ENCODE assay signal across 13 mouse cellular contexts in genomic region chr5:122164011-122164410, GRCm38 (mm10). TPM values are rescaled to one million over a fixed set of nuclear protein-coding genes. Genes with fewer than 3 reads are reported as not detected.
DNase-seq lines count a peak whose midpoint lies in the region; ATAC-seq and TF ChIP-seq lines count a peak whose summit lies in the region.
"Had no signal": no experiment of that assay in that cellular context is flagged by ENCODE, and none has a peak within 500 bp of the region (broad histone marks: within the 10 kb centered on the region; RNA-seq: fewer than 3 reads in every experiment).

No protein-coding gene starts in this region.

- no peaks in the 10 kb centered on the region for H3K9me3 ChIP-seq in limb, embryonic 12.5 days
- no peaks in the 10 kb centered on the region for H3K9me3 ChIP-seq in limb, embryonic 10.5 days (replicated peaks)
- no peaks in the 10 kb centered on the region for H3K9me3 ChIP-seq in embryonic facial prominence, embryonic 14.5 days (ENCODE audit: control insufficient read depth, low read length)
- no peaks in the 10 kb centered on the region for H3K9me3 ChIP-seq in liver, postnatal 0 days (ENCODE audit: low read length)

- no peak for DNase-seq in gastrocnemius, adult 2 months
- no peak for DNase-seq in gastrocnemius, postnatal 14 days
- DNase-seq in limb, embryonic 10.5 days (ENCODE audit: low spot score): no peak
- DNase-seq in embryonic facial prominence, embryonic 14.5 days (ENCODE audit: low spot score): no peak
- no peak for DNase-seq in liver, postnatal 0 days
- no peak for DNase-seq in adrenal gland, adult 18-20 months (ENCODE audit: low spot score in 2 of 2)
- no peak for DNase-seq in kidney, adult 9 months
- DNase-seq: embryo, embryonic 11 days; heart, postnatal 4 days; kidney, postnatal 14 days; lung, postnatal 14 days had no signal

- H3K27me3 ChIP-seq in limb, embryonic 12.5 days: no peaks in the 10 kb centered on the region
- H3K27me3 ChIP-seq in limb, embryonic 10.5 days (ENCODE audit: low read depth, poor library complexity, severe bottlenecking): no peaks in the 10 kb centered on the region
- H3K27me3 ChIP-seq in embryonic facial prominence, embryonic 14.5 days (replicated peaks; ENCODE audit: control insufficient read depth, insufficient read depth, low read length): no peaks in the 10 kb centered on the region
- no peaks in the 10 kb centered on the region for H3K27me3 ChIP-seq in liver, postnatal 0 days (ENCODE audit: insufficient read depth, low read length)

- TF ChIP-seq CTCF in gastrocnemius, adult 2 months (IDR thresholded peaks at IDR 0.05): no peak
- no peak for TF ChIP-seq CTCF in liver, postnatal 0 days (IDR thresholded peaks at IDR 0.05; ENCODE audit: low read depth)

- H3K4me2 ChIP-seq in limb, embryonic 12.5 days: no peak overlapping the region
- no peak overlapping the region for H3K4me2 ChIP-seq in embryonic facial prominence, embryonic 14.5 days (ENCODE audit: low read depth, low read length)
- no peak overlapping the region for H3K4me2 ChIP-seq in liver, postnatal 0 days (ENCODE audit: low read depth, low read length)

- 67% methylated on average over 3 of the region's 3 CpGs for WGBS in limb, embryonic 12.5 days
- WGBS in limb, embryonic 10.5 days: 89% methylated on average over 3 of the region's 3 CpGs
- 76% methylated on average over 3 of the region's 3 CpGs for WGBS in embryonic facial prominence, embryonic 14.5 days
- WGBS in liver, postnatal 0 days (ENCODE audit: insufficient replicate concordance): 64% methylated on average over 3 of the region's 3 CpGs

- intact Hi-C loops in gastrocnemius, adult 2 months (cut with DNase I): no loop called here
- intact Hi-C loops in gastrocnemius, postnatal 14 days (cut with DNase I; ENCODE audit: low total_unique reads): no loop called here

- peaks cover 90% of the 10 kb centered on the region for H3K36me3 ChIP-seq in limb, embryonic 12.5 days
- peaks cover 99% of the 10 kb centered on the region for H3K36me3 ChIP-seq in limb, embryonic 10.5 days
- H3K36me3 ChIP-seq in embryonic facial prominence, embryonic 14.5 days (ENCODE audit: control insufficient read depth, insufficient read depth, low read length): peaks cover 83% of the 10 kb centered on the region
- peaks cover 82% of the 10 kb centered on the region for H3K36me3 ChIP-seq in liver, postnatal 0 days (replicated peaks; ENCODE audit: insufficient read depth, low read length)

- ATAC-seq in limb, embryonic 12.5 days (ENCODE audit: insufficient number of reproducible peaks, insufficient read depth, low FRiP score, low TSS enrichment, low read depth): no peak
- ATAC-seq in embryonic facial prominence, embryonic 14.5 days (ENCODE audit: low read depth): no peak
- no peak for ATAC-seq in liver, postnatal 0 days

- peak overlapping the region; percentile 47 for H3K4me3 ChIP-seq in gastrocnemius, adult 2 months
- H3K4me3 ChIP-seq in limb, embryonic 12.5 days (replicated peaks): no peak overlapping the region
- no peak overlapping the region for H3K4me3 ChIP-seq in limb, embryonic 10.5 days
- no peak overlapping the region for H3K4me3 ChIP-seq in embryonic facial prominence, embryonic 14.5 days (ENCODE audit: low read depth, low read length)
- no peak overlapping the region for H3K4me3 ChIP-seq in liver, postnatal 0 days (ENCODE audit: low read depth, low read length)

- 0 out of 2 replicates have a peak overlapping the region, but pooled peaks have one; percentile 13 for H3K9ac ChIP-seq in limb, embryonic 12.5 days (replicated peaks)
- peak overlapping the region; percentile 40 for H3K9ac ChIP-seq in embryonic facial prominence, embryonic 14.5 days (ENCODE audit: low read depth, low read length)
- peak overlapping the region; percentile 51 for H3K9ac ChIP-seq in liver, postnatal 0 days (replicated peaks)

- TF ChIP-seq EP300 in liver, postnatal 0 days (IDR thresholded peaks at IDR 0.05; ENCODE audit: low read depth): no peak

- H3K4me1 ChIP-seq in limb, embryonic 12.5 days (replicated peaks): peaks cover 66% of the 10 kb centered on the region
- peaks cover 69% of the 10 kb centered on the region for H3K4me1 ChIP-seq in limb, embryonic 10.5 days
- peaks cover 57% of the 10 kb centered on the region for H3K4me1 ChIP-seq in embryonic facial prominence, embryonic 14.5 days (ENCODE audit: control insufficient read depth, insufficient read depth, low read length)
- peaks cover 46% of the 10 kb centered on the region for H3K4me1 ChIP-seq in liver, postnatal 0 days (ENCODE audit: insufficient read depth)

- peak overlapping the region; percentile 89 for H3K27ac ChIP-seq in gastrocnemius, adult 2 months
- no peak overlapping the region for H3K27ac ChIP-seq in limb, embryonic 12.5 days
- H3K27ac ChIP-seq in limb, embryonic 10.5 days: no peak overlapping the region
- no peak overlapping the region for H3K27ac ChIP-seq in embryonic facial prominence, embryonic 14.5 days (replicated peaks; ENCODE audit: low read depth, low read length)
- 0 out of 2 replicates have a peak overlapping the region, but pooled peaks have one; percentile 29 for H3K27ac ChIP-seq in liver, postnatal 0 days (ENCODE audit: low read depth)

RNA-seq across cellular contexts. Expression of gene Ppp1cc, which starts 5.9 kb away (rescaled TPM):
- 100 to 1,000 TPM; 154 to 155 TPM for total RNA-seq in gastrocnemius, adult 2 months (2021)
- 100 to 1,000 TPM; 110 TPM for total RNA-seq in gastrocnemius, postnatal 14 days (2021)
- polyA plus RNA-seq in limb, embryonic 12.5 days (2016; fragmentation: Nextera tagmentation; extraction: Ambion mirVana): 300 and 320 TPM in 2 replicates
- 373 and 383 TPM in 2 replicates for polyA plus RNA-seq in limb, embryonic 10.5 days (2016; fragmentation: Nextera tagmentation; extraction: Ambion mirVana)
- polyA plus RNA-seq in embryonic facial prominence, embryonic 14.5 days (2014; fragmentation: Nextera tagmentation; extraction: Ambion mirVana): 222 and 231 TPM in 2 replicates
- 97.7 and 97.9 TPM in 2 replicates for polyA plus RNA-seq in liver, postnatal 0 days (2015; fragmentation: Nextera tagmentation; extraction: Ambion mirVana)
- 100 to 1,000 TPM; 142 to 147 TPM for total RNA-seq in adrenal gland, adult 18-20 months (2021)

RNA-seq across cellular contexts. Expression of gene Ccdc63, which starts 23.4 kb away (rescaled TPM):
- total RNA-seq in gastrocnemius, adult 2 months (2021): not detected
- not detected for total RNA-seq in gastrocnemius, postnatal 14 days (2021)
- polyA plus RNA-seq in limb, embryonic 12.5 days (2016; fragmentation: Nextera tagmentation; extraction: Ambion mirVana): 0.20 TPM in 1 of 2 replicates, not detected in the other
- polyA plus RNA-seq in limb, embryonic 10.5 days (2016; fragmentation: Nextera tagmentation; extraction: Ambion mirVana): not detected in 2 replicates
- 0.43 TPM in 1 of 2 replicates, not detected in the other for polyA plus RNA-seq in embryonic facial prominence, embryonic 14.5 days (2014; fragmentation: Nextera tagmentation; extraction: Ambion mirVana)
- 0.13 and 0.18 TPM in 2 replicates for polyA plus RNA-seq in liver, postnatal 0 days (2015; fragmentation: Nextera tagmentation; extraction: Ambion mirVana)
- total RNA-seq in adrenal gland, adult 18-20 months (2021): under 1 TPM in 1 of 2 experiments, not detected in 1; 0.13 TPM
- polyA plus RNA-seq: neural tube, embryonic 11.5 days had no signal

RNA-seq across cellular contexts. Expression of gene Hvcn1, which starts 42.6 kb away (rescaled TPM):
- total RNA-seq in gastrocnemius, adult 2 months (2021): under 1 TPM; 0.28 to 0.61 TPM
- 1 to 10 TPM; 1.6 to 2.0 TPM for total RNA-seq in gastrocnemius, postnatal 14 days (2021)
- polyA plus RNA-seq in limb, embryonic 12.5 days (2016; fragmentation: Nextera tagmentation; extraction: Ambion mirVana): 7.8 and 9.5 TPM in 2 replicates
- polyA plus RNA-seq in limb, embryonic 10.5 days (2016; fragmentation: Nextera tagmentation; extraction: Ambion mirVana): 9.6 and 11.8 TPM in 2 replicates
- 7.9 and 12.3 TPM in 2 replicates for polyA plus RNA-seq in embryonic facial prominence, embryonic 14.5 days (2014; fragmentation: Nextera tagmentation; extraction: Ambion mirVana)
- polyA plus RNA-seq in liver, postnatal 0 days (2015; fragmentation: Nextera tagmentation; extraction: Ambion mirVana): 7.0 and 7.3 TPM in 2 replicates
- 1 to 10 TPM; 1.8 to 8.5 TPM for total RNA-seq in adrenal gland, adult 18-20 months (2021)

Comparison
In these comparisons a context has a peak if more than half of its experiments do, and no peak if none do; other contexts are left out.
1. H3K27ac ChIP-seq: peak in gastrocnemius, adult 2 months (single experiment) and liver, postnatal 0 days (single experiment); none in limb, embryonic 12.5 days (single experiment), limb, embryonic 10.5 days (single experiment) and embryonic facial prominence, embryonic 14.5 days (single experiment).
2. Peak in every context shown above with its lines, with median percentiles within 50 percentile points of each other: H3K9ac ChIP-seq.